Mouse (Mus musculus) yolk sac, embryonic 10.5 days (tissue): ENCODE data around the gene Elmo2.
A peak's percentile ranks its signal among the peaks of the same experiment; 100 is the strongest.

Source experiments
- DNase-seq: peaks from one replicate; pipeline ENCODE4 v3.0.0-alpha.2; 2017; ENCODE audit warnings: low spot score

Gene Elmo2

GRCm38 (mm10) chr2:165296571-165296970 is 29.7 kb downstream of the Elmo2 start:
- DNase-seq = no peak

DNA sequence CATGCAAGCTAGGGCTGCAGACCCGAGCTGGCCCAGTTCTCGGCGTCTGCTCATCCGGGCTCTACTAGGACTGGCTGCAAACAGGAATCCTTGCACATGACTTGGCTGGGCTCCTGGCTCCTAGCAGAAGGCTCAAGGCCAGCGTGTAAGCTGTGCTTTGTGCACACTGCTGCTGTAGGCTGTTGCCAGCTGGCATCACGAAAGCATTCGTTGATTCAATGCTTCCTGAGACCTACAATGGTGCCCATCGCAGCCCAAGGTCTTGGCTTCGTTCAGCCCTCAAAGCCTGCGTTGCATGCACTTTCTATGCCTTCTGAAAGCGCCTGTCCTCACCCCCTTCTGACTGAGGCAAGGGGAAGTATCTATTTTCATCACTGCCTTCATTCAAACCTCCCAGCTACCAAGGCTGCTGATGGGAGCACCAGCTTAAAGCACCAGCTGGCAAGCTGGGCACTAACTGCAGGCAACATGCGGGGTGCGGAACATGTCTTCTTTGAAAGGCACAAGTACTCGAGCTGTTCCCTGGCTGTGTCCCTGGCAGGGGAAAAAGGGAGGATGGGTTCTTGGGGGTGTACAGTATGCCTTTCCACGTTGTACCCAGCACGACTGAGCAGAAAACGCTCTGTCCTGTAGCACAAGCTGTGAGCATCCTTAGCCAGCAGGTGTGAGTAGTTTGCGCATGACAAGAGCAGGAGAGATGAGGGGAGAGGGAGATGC is 37.8 kb downstream of the Elmo2 start:
- DNase-seq = no peak

DNA sequence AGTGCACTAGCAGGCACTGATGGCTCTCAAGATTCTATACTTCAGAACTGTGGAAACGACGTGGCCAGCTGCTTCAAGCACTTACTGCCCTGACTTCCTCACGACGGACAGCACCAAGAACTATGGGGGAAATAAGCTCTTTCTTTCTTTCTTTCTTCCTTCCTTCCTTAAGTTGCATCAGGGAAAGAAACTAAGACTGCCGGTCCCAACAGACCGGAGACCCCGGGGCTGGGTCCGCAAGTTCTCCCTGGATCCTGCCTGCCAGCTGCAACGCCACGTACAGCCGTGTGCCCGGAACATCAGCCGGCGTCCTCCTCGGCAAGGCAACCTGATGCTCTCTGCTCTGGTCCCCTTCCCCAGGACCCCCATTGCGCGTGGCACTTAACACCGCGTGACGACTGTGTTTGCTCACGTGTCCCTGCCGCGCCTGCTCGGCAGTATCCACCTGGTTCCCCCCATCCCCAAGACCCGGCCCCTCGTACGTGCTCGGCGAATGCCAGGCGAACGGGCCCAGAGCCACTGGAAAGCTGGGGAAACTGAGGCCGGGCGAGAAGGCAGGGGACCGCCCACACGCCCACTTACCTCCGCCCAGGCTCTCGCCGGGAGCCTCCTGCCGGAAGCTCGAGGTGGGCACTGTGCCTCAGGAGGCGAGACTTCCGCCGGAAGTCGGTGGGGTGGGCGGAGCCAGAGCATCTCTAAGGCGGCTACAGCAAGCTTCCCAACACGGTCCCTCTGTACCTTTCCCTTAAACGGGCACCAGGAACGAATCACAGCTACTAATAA is 38.9 kb downstream of the Elmo2 start, which contains the start of gene Slc35c2:
Slc35c2 (minus strand) TSS at position 668 of the 783 bp plus-strand sequence.
- peak; percentile 88 for DNase-seq

- DNase-seq = no peak
Observed at GRCm38 (mm10) chr2:165286361-165287201, 39.7 kb downstream of the Elmo2 start.

- DNase-seq = no peak
Observed at GRCm38 (mm10) chr2:165285621-165286020, 40.7 kb downstream of the Elmo2 start.

DNA sequence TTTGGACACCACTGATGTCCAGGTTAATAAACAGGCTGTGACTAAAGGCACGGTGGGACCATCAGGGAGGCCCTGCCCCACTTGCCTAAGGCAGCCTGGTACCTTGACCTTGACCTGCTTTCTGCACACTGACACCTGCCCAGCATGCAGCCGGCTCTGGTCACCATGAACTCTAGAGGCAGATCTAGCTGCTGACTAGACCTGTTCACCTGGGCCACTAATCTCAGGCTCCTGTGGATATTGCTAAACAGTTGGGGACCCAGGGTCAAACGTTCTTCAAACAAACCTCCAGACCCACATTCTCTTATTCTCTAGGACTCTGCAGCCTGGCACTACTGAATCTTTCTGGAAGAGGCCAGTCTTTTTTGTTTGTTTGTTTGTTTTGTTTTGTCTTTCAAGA is 41.2 kb downstream of the Elmo2 start:
- DNase-seq = peak; percentile 34

DNA sequence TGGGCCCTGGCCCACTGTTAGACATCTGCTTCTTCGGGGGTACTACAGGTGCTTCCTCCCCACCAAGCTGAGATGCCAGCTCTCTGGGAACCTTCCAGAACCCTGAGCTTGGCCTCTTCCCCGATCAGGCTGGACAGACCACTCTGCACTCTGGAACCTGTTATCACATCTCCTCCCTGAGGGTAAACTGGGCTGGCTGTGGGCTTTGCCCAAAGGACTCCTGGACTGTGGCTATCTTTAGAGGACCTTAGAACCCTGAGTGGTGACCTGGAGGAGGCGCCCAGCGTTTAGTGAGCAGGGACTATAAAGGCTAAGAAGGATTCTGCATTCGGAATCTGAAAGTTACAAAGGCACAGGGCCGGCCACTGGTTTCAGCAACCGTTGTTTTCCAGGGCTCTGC is 41.9 kb downstream of the Elmo2 start:
- DNase-seq = peak; percentile 45

- no peak for DNase-seq
Observed at GRCm38 (mm10) chr2:165283644-165284043, 42.6 kb downstream of the Elmo2 start.

- no peak for DNase-seq
Observed at GRCm38 (mm10) chr2:165281779-165282311, 44.4 kb downstream of the Elmo2 start.

DNA sequence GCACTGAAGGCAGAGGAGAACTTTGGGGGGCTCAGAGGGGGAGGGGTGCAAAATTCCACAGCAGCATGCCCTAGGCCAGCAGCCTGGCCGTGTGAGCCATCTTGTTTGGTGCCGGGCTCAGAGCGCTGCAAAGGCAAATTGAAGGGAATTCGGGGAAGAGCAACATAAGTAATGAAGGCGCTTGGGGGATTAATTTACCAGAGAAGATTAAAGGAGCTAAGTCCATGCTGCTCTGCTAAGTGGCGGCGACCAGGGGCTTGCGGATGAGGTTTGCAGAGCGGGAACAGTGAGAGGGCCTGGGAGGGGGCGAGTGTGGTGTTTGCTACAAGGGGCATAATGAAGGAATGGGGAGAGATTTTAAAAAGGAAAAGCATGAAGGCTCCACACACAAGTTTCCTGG is 46.9 kb downstream of the Elmo2 start:
- DNase-seq = no peak

DNA sequence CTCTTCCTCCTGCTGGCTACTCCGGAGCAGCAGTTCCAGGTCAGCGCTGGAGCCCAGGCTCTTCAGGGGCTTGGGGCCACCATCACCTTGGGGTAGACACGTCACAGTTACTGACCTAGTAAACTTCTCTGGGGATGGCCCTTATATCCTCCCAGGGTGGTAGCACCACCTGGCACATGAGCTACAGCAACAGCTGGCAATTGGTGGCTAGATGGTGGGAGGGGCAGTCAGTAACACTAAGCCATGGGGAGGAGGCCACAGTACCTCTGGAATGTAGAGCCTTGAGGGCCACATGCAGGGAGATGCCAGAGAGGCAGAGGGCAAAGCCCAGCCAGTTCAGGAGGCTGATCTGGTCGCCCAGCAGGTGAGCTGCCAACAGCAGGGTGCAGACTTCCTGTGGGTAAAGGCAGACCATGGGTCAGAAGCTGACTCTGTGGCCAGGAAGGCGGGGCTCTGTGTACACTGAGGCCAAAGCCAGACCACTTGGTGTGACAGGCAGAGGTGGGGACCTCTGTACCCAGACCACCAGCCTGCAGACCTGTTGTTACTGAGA is 49.0 kb downstream of the Elmo2 start:
- no peak for DNase-seq

- DNase-seq = no peak
Observed at GRCm38 (mm10) chr2:165275824-165276223, 50.5 kb downstream of the Elmo2 start.

DNA sequence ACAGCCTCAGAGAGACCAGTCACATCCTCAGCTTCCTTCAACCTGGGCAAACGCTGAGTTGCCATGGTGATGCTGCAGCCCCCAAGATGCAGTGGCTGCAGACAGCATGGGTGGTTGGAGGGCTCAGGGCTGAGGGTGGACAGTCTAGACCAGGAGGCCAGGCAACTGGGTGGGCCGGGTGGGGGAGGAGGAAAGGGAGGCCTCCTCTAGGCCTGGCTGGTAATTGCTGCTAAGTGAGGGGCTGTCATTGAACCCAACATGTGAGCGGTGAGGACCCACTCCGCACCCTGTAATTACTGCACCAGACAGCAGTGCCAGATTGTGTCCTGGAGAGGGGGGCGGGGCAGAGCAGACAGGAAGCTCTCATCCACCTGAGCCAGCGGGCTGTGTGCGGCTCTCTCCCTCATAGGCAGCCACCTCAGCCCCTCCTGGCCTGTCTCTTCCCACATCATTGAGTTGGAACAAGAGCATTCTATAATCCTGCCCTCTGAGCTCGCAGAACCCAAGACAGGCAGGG is 51.1 kb downstream of the Elmo2 start:
- DNase-seq = no peak

GRCm38 (mm10) chr2:165273589-165273988 is 52.7 kb downstream of the Elmo2 start:
- DNase-seq = no peak

GRCm38 (mm10) chr2:165271326-165271725 is 55.0 kb downstream of the Elmo2 start:
- no peak for DNase-seq

- no peak for DNase-seq
Observed at GRCm38 (mm10) chr2:165270858-165271257, 55.4 kb downstream of the Elmo2 start.

DNA sequence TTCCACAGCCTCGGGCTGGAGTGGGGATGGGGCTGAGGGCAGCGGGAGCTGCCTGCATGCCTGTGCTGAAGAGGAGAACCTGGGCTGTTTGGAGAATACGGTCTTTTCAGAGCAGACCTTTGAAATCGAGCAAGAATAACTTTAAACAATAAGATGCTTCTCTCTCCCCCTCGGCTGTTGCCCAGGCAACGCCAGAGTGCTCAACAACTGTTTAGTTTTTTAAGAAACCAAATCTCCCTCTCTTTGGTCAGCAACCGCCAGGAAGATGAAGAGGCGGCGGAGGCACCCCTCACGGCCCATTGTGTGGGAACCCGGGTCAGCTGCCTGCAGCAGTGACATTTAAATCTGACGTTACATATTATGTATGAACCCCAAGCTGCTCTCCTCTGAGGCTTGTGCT is 59.5 kb downstream of the Elmo2 start:
- DNase-seq = no peak

DNA sequence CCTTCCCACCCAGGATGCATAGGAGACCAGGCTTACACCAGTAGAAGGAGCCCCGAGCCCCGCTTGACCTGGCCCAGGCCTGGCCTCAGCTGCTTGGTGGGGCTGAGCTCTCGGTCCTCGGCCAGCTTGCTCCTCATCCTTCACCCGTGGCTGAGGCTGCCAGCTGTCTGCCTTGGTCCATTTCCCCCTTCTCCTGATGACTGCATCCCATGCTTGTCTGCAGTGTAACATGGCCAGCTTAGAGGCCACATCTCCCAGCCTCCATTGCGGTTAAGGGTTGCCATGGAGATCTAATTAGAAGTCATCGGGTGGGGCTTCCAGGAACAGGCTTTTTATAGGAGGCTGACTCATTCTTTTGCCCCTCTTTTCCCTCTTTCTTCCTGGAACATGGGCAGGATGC is 62.4 kb downstream of the Elmo2 start:
- DNase-seq = no peak

DNA sequence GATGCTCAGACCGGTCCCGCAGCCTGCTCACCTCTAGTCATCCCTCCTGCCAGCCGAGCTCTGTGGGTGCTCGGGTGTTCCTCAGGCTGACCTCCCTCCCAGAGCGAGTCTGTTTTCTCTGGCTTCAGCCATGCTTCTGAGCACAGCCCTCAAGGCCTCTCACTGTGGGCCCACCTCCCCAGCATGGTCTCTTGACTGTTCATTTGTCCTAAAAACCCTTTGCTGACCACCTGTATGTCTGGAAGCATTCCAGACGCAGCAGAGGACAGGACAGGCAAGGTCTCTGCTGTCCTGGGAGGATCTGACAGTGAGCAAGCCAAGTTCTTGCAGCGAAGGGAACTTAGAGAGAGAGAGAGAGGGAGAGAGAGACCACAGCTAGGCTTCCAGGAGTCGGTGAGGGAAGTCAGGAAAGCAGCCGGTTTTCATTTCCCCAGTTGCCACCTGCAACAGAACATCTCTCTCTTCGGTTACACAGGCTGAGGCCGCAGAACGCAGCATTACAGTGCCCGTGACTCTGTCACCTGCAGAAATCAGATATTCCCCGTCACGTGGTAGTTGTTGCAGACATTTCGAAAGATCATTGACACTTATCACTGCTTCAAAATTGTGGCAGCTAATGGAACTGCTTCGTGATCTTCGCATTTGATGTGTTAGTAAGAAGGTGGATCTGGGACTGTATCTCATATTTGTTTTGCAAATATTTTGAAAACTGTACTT is 63.8 kb downstream of the Elmo2 start:
- no peak for DNase-seq

GRCm38 (mm10) chr2:165259859-165260258 is 66.4 kb downstream of the Elmo2 start:
- no peak for DNase-seq

DNA sequence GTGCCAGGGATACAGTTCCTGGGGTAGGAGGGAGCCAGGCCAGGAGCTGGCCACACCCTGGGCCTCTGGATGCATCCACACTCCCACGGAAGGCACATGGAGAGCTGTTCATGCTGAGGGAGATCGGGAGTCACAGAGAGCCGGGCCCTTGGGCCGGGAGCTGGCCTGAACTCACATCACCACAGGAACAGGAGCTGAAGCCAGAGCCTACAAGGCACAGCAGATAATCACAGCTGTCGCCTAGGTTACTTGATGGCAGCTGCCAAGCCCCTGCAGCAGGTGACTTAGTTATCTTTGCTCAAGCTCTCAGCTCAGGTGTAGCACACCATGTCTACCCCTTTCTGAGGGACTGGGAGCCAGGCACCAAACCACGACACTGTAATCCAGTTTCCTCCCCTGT is 68.0 kb downstream of the Elmo2 start:
- DNase-seq = no peak
